Mouse (Mus musculus) heart, adult 9 months (tissue): ENCODE measurements at regions not wholly inside any gene's neighbourhood (a gene's known extent, or its start where the extent isn't known, plus 50 kb on each side); places are given as distances from the start of the nearest gene placed in this dataset.

Experiments used
- DNase-seq, 2 experiments: peaks; one replicate each; pipeline ENCODE4 v3.0.0; 2022; ENCODE audit warnings: low spot score in 2 of 2

DNA sequence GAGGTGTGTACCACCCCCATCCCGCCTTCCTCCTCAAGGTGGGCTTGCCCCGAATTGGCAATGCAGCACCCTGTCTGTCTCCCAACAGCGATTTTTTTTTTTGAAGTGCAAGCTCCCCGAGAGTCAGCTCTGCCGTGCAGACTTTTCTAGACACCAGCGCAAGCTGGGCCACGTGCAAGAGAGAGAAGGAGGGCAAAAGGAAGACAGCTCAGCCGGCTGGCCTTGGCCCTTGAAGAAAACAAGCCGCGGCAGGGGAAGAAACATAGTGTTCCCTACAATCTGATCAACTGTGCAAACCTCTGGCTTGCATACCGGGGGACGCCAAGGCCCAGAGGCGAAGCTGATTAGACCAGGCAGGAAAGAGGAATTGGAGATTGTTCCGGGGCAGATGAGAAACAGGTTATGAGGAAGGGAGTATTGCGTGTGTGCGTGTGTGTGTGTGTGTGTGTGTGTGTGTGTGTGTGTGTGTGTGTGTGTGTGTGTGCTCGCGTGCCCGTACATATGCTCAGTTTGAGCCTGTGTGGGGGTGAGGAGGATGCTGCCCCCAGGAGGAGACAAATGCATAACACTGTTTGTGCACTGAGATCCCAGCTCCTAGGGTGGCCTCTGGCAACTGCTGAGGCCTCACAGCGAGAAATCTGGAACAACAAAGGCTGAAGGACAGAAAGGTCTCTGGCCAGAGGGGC, 83.2 kb upstream of the Zfp648 start:
- peak; percentile 77 to 85 for DNase-seq

DNA sequence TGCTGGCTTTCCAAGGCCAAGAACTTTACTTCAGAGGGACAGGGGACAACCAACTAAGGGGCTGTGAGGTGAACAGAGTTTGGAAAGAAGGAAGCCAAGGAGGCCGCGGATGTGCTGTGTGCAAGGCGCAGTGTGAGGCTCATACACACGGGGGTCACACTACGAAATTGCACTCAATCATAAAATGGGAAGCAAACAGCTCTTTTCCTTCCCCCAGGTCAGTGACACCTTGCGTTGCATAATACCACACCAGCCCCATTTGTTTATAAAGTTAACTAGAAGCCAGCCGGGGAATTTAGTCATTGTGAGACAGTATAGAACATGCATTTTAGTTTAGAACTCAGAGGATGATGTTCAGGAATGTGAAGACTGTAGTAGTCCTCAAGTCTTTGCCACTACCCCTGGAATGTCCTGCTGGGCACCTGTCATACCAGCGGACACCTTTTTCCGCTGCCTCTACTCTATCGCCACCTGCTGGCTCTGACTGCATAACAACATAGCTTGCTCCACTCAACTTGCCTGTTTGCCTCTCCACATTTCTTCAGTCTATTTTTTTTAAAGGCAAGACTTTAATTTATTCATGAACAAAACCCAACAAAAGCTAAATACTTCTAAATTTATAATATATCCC, 82.5 kb upstream of the Zfp648 start:
- DNase-seq: peak; percentile 15 to 60

DNA sequence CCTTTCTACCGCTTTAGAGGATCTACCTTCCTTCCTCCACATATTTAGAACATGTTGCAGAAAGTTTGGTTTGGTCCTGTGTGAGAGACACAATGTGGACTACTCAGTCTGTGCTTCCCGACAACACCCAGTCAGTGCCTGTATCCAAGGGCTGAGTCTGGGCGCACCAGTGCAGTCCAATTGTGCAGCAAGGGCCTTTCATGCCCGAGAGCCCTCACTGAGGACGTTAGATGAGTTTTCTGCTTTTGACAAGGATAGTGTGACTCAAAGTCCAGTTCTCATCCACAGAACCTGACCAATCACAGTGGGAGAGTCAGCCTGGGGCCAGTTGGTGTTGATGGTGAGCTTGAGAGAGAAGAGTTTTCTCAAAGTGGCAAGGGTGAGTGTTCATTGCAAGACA, 81.4 kb upstream of the Zfp648 start:
- no peak for DNase-seq

DNA sequence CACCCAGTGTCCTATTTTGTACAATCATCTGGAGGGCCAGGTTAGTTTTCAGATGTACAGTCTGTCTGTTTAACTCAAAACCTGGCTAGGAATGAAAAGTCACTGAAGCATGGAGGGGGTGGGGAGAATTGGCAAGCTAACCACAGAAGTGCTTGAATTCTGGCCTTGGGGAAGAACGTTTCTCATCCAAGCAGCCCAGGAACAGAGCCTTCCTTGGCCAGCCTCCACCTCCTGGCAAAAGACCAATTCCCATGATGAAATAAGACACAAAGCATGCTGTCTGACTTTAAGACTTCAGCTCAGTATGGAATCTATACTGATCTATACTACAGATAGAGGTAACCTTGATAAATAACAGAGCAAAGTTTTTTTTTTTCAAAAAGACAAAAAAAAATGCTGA, 80.3 kb upstream of the Zfp648 start:
- DNase-seq: peak; percentile 74 to 82

DNA sequence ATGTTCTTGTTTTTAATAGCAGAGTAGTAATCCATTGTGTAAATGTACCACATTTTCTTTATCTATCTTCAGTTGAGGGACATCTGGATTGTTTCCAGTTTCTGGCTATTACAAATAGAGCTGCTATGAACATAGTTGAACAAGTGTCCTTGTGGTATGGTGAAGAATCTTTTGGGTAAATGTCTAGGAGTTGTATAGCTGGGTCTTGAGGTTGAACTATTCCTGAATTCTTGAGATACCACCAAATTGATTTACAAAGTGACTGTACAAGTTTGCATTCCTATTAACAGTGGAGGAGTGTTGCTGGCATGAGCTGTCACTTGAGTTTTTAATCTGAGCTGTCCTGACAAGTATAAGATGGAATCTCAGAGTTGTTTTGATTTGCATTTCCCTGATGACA, 76.0 kb upstream of the Zfp648 start:
- no peak for DNase-seq

DNA sequence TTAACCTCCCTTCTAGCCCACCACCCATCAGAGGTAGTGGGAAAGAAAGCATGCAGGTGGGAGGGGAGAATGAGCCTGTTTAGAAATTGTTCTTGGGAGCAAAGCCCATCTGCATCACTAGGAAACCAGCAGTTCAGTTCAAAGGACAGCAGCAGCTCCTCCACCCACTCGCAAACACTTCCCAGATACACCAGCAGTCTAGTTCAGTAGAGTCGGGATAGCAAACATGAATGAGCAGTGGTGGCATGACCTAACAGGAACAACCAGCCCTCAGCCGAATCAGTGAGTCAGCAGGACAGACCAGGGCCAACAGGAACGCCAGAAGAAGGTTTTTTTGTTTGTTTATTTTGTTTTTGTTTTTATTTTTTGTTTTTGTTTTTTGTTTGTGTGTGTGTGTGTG, 74.5 kb upstream of the Zfp648 start:
- DNase-seq: no peak

DNA sequence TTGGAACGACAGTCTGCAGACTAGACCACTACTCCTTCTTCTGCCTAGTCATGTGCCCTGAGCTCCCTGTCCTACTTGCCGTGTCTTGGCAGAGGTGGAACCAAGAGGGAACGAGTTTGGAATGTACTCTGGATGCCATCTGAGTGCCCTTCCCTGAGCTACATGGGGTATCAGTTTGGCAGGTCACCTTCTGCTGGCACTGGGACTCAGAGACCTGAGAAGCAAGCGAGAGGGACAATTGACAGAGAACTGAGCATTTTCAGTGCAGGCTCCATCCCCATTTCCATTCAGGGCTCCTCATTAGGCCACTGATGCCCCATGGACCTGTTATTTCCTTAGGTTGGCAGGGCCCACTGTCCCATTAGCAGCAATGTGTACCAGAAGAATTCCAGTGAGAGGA, 61.5 kb upstream of the Zfp648 start:
- no peak for DNase-seq

DNA sequence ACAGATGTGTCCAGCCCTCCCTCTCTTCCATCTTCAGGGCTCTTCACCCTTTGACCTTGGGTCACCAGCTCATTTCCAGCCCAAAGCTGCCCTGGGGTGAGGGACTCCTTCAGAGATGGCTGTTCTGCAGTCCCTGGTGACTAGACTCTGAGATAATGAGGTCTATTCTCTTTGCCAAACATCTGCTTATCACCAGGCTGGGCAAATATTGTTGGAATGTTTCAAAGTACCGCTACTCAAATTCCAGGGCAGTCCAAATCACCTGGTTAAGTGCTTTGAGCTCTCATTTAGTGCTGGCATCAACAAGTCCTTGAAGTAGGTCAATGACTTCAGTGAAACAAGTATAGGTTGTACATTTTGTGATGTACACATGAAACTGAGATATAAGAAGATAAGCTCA, 57.3 kb upstream of the Zfp648 start:
- no peak for DNase-seq

DNA sequence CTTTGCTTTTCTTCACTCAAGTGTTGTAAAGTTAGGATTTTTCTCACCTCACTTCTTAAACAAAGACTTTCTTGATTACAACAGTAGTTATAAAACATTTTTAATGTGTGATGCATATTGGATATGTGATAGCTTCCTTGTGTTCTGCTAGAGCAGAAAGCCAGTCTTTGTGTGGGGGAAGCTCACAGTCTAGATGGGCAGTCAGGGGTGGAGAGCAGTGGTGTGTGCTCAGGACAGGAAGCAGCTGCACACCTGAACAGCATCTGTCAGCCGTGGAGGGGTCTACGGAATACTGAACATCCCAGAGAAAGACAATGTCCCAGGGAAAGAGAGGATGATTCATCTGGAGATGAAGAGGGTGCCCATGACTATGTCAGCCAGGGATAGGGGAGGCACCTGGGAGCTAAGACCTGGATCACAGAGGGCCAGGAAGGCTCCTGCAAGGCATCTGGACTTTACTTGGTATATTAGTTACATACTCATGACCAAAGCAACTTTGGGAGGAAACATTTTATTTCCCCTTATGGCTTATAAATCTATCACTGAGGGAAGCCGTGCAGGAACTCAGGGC, 53.9 kb upstream of the Zfp648 start:
- no peak for DNase-seq

DNA sequence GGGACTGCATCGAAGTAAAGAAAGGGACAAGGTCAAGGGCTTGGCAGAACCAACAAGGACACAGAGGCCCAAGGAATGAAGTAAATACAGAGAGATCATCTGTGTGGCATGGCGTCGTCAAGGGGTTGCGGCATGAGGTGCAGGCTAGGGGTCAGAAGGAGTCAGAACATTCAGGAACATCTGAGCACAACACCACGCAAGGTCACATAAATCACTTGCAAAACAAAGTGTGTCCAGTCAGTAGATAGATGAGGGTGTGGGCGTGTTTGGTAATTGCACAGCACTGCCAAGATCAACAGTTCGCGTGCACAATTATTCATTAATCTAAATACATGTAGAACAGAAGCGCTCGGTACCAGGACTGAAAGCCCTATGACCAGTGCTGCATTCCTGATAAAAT, 52.0 kb upstream of the Zfp648 start:
- DNase-seq: peak; percentile 30 to 54

DNA sequence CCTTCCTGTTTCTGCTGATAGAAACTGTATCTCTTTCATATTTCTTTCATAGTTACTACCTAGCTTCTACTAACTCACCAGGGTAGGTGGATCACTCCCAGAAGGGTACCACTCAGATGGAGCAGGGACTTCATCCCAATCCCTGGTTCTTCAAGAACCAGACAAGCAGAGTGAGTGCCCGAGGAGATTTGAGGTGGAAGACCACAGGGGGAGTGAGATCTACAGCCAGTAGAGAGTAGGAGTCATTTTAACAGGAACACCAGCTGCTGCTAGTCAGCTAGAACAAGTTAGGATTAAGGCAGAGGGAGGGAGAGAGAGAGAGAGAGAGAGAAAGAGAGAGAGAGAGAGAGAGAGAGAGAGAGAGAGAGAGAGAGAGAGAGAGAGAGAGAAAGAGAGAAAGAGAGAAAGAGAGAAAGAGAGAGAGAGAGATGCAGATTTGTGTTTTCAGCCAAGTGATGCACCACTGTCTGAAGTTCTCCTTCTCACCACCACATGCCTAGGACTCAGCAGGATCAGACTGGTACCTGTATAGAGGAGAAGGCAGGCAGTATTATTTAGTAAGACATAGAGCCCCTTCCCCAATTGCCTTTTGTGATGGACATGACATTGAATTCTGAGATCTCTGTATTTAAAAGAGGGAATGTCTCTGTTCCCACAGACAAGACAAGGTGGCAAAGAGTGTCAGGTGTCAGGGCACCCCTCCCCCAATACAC, 51.4 kb upstream of the Zfp648 start:
- no peak for DNase-seq

DNA sequence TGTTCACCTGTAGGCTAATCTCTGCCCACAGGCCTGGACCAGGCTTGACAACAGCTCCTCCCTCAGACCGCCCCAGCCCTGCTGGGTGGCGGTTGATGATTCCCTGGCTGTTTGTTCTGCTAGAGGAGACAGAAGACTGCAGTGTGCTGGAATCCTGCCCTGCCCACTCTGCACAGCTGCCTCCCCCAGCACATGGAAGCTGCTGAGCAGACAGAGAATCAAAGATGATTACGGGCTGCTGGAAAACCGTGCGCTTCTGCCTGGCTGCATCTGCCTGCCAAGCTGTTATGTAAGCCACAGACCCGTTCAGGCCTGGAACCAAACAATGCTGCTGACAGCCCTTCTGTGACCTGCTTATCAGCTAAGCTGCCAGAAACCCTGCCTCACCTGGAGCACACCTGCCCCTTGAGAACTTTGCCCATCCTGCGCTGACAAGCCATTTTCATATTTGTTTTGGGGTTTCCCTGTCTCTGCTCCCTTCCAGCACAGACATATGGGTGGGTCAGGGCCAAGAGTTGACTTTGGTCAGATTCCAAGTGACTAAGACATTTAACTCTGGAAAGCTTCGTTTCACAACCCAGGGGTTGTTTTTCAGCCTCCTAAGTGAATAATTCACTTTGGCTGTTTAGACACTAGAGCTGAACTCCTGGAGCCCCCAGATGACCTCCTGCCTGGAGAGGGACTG, 50.7 kb upstream of the Zfp648 start:
- DNase-seq: peak; percentile 88 to 90
